Mouse (Mus musculus): ENCODE data around the gene Sirt4.

DNA sequence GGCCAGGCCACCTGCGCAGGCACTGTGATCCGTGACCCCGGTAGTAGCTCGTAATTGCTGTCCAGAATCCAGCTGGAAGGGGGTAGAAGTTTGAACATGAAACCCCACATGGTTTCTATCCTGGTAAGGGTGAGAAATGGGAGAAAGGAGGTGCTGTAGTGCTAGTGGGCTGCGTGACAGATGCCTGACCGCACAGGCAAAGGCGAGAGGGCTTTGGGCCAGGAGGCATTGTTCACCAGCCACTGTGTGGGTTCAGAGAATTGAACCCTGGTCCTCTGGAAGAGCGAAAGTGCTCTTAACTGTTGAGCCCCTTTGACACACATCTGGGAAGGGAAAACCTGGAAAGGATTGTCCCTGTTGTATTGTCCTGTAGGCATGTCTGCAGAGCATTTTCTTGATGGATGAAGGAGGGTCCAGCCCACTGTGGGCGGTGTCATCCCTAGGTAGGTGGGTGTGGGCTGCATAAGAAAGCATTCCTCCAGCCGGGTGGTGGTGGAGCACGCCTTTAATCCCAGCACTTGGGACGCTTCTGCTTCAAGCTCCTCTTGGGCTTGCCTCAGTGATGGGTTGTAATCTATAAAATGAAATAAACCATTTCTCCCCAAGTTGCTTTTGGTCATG, 8.3 kb downstream of the Sirt4 start:
- TF ChIP-seq CTCF (IDR thresholded peaks at IDR 0.05; ENCODE audit: insufficient read depth, low read depth, low read length) (no peak), POLR2A (IDR thresholded peaks at IDR 0.05; ENCODE audit: insufficient read depth, low read depth, low read length) (no peak)

Measured in olfactory bulb, adult 2 months (tissue).